Mouse (Mus musculus) ovary, postnatal 10 days (tissue): ENCODE data around the gene Cox5a.

Experiments used
- DNase-seq: peaks from one replicate; pipeline ENCODE4 v3.0.0; 2022; ENCODE audit warnings: low spot score

Gene Cox5a

DNA sequence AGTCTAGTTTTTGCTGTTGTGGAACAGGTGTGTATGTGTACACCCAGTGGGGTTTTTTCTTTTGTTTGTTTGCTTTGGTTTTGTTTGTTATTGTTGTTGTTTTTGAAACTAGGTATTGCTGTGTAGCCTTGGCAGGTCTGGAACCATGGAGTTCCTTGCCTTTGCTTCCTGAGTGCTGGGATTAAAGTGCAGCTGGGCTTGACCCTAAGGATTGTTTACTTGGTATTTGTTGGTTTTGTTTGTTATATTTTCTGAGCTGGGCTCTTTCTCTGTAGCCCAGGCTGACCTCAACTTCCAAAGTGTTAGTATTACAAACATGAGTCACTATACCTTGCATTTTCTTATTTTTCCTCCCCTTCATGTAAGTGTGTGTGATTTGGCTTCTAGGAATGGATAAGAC lies 5.4 kb downstream of the Cox5a start:
- DNase-seq = no peak

DNA sequence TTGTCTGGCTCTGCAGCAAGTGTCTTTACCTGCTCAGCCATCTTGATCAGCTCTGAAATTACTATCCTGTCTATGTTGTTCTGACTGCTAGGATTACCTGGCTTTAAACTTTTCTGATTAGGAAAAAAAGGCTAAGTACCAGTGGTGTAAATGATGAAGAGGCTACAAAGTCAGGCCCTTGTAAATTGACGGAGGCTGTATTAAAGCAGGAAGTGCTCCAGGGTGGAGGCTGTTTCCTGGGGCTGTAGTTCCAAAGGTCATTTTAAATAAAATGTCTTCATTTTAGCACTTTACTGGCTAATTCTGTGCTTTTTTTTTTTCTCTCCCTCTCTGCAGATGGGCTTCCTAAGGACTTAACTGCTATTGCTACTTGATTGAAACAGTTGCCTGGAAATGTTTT lies 10.9 kb downstream of the Cox5a start:
- DNase-seq = no peak

DNA sequence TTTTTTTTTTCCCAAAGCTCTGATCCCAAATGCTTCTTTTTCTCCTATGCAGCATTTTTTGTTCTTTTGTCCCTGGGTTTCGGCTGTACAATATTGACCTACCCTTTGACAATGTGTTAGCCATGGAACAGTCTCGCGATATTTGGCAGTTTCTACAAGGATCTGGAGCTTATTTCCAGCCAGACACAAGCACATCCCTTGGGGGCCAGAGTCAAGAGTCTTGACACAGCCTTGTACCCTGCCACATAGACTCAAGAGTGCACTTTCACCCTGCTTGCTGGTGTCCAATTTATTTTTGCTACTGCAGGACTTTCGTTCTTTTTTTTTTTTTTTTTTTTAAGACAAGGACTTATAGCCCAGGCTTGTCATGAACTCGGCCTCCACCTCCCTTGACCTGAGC lies 15.3 kb downstream of the Cox5a start:
- no peak for DNase-seq

DNA sequence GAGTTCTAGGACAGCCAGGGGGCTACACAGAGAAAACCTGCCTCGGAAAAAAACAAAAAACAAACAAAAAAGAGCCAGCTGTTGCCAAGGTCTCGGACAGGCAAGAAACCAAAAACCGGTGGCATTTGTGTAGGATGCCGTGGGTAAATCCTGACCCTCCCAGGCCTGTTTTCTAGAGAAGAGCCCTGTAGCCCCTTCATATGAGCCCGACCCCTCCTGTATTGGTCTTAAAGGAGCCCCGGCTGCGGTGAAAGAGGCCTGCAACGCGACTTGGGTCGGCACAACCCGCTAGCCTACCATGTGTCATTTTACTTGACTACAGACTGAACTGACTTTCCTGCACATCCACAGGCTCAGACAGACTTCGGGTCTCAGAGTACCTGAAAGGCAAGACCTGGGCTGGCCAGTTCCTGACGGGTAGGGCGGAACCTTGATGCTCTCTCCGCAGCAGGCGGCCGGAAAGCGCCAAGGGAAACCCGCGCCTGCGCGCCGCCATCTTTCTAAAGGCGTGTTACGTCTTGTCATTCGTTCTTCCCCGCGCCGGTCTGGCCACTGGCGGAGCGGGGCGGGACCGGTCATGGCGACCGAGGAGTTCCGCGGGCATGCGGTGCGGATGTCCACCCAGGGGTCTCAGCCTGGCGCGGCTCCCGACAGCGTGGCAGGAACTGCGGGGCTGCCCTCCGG lies 16.1 kb downstream of the Cox5a start, which contains the start of gene Fam219b:
Gene Fam219b (plus strand): TSS at position 485 of the 684 bp plus-strand sequence.
- peak; percentile 75 for DNase-seq

DNA sequence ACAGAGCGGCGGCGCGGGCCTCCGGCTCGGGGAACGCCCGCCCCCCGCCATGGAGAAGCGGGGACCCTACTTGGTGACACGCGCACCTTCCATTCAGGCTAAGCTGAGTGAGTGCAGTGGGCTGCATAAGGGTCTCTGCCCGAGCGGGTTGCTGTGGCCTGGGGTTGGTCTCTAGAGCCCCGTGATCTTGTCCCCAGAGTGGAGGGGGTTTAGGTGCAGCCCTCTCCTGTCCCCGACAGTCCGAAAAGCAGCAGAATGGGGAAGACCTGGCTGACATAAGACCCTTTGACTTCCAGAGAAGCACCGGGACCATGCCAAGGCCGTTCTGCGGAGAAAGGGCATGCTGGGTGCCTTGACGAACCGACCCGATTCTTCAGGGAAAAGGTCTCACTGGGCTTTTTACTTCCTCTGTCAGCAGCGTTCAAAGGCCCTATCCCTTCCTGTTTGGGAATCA lies 16.7 kb downstream of the Cox5a start:
- DNase-seq = no peak

DNA sequence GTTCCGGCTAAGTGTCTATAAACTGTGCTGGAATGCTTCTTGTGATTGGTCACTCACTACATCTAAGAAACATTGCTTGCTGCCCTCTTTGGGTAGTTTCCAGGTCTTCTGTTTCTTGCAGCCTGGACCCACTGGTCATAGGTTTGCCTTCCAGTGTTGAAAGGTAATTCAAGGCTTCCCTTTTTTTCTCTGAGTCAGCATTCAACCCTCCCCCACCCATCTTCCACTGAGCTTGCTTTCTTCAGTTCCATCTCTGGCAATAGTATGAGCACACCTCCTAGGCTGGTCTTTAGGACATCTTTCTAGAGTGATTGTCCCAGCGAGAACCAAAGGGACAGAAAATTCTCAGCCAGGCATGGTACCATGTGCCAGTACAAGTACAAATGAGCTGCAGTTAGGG lies 18.5 kb downstream of the Cox5a start:
- no peak for DNase-seq

DNA sequence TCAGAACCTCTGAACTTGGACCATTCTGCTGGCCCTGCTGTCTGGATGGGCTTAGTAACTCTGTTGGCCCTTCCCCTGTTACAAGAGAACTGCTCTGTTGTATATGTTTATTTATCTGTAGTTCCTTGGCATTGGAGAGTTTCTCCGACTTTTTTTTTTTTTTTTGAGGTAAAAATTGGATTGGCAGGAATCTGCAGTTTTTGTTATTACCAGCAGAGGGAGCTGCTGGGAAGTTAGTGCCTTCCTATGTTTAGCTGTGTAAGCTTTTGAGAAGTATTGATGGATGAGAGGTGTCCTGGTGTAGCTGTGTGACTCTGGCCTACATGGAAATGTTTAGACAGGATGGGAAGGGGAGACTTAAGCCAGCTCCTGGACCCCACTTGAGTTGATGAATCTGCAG lies 20.2 kb downstream of the Cox5a start:
- no peak for DNase-seq

DNA sequence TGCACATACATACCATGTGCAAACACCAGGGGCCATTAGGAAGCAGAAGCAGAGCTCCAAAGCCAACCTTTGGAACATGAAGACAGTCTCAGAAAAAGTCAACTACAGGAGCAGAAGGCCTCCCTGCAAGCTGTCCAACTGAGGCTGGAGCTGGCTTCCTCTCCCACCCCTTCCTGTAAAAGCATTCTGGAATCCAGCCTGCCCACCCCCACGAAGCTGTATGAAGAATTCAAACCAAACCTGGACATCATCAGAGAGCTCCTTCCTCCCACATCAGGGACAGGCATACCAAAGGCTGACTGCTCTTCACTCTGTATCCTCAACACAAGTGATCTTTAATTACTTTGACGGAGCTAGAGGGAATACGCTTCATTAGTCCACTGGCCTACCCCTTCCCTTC lies 22.9 kb downstream of the Cox5a start:
- DNase-seq = no peak

DNA sequence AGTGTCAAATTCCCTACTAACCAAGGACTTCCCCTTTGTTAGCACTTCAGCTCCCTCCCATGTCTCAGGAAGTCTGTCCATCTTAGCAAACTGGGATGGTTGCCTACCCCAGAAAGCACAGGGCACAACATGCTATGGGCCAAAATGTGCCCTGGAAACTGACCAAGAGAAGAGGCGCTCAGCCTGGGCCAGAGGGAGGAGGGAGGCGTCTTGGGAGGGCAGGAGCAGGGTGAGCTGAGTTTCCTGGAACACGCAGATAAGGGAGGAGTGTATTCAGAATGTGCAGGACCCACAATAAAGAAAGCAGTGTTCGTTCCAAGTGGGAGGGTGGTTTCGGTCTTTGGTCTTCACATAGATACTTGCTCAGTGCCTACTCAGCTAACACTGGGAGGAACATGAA lies 26.2 kb downstream of the Cox5a start:
- no peak for DNase-seq

DNA sequence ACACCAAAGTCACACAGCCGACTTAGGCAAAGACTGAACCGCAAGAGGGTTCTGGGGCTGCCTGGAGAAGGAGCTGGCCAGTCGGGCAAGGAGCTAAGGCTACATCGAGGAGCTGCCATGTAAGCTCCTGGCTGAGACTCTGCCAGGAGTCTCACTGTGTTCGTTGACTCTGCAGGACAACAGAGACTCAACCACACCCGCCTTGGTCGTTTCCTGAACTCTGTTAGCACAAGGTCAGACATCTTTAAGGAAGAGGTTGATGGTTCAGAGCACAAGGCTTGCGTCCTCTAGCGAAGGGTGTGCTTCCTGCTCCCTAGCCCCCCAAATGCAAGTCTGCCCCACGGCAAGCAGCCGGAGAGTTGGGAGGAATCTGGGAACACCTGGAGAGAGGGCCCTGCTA lies 26.8 kb downstream of the Cox5a start:
- no peak for DNase-seq

DNA sequence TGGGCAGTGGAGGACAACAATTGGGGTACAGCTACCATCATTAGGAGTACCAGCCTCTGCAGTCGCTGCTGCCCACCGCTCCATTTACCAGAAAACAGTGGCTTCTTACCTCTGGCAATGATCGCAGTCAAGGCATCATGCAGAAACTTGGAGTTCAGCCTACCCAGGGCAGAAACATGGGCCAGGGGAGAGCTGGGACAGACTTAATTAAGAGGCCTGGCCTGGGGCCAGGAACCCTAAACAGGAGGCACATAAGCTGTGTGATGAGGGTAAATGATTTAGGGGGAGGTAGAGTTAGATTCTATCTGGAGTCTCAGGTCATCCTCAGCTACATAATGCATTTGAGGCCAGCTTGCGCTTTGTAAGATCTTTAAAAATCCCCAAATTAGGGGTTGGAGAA lies 28.1 kb downstream of the Cox5a start:
- DNase-seq = no peak

DNA sequence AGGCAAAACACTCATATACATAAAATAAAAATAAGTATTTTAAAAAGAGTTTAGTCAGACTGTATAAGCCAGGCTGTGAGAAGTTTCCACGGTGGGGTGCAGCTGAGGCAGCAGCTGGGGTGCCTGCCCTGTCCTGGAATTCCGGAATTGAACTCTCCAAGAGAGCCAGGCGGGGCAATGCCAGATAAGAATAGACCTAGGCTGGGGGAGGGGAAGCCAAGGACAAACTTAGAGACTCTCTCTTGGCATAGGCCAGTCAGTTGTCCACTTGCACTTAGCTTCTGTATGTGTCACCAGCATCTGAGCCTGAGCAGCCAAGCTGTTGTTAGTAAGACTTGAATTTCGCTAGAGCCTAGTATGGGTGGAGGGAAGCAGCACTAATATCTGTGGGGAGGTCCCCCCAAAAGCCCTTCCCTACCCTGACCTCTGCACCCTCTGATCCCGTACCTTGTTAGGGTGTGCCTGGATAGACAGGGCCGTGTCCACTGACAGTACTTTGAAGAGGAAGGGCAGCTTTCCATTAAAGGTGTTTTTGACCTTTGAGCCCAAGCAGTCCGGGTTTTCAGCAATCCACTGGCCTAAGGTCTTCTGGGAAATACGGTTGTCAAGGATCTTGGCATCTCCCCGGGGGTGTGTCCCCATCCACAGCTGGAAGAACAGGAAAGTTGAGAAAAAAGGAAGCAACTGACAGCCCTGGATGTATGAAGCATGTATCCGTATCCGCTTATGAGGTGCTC lies 29.2 kb downstream of the Cox5a start:
- DNase-seq = no peak

DNA sequence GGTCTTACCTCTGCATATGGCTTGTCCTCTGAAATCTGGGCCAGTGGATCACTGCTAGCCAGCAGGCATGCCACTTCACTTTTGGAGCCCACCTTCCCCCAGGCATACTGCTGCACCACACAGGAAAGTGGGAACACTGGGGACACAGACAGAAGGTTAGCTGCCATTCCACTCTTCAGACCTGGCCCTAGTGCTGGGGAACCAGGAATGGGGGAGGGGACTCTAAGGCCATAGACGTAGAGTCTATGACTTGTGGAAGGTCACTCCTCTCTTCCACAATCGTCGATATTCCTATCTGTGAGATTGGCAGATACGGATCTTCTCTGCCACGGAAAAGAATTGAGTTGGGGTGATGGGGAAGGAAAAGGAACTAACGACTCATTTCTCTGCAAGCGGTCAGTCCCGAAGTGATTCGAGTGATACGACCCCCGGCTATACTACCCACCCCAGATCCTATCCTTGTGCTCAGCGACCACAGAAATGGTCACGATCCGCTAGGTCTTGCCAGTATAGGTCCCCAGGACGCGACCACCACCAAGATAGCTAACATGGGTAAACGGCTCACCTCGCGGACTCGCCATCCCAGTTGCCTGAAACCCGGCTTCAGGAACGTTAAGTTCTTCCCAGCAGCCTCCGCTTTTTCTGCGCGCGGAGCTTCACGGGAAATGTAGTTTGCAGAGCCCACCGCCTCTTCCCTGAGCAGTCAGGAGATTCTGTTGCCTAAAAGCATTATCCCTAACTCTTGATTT lies 31.2 kb downstream of the Cox5a start, which contains the start of gene Mpi:
Gene Mpi (minus strand): TSS at position 625 of the 749 bp plus-strand sequence.
- DNase-seq = peak; percentile 40

DNA sequence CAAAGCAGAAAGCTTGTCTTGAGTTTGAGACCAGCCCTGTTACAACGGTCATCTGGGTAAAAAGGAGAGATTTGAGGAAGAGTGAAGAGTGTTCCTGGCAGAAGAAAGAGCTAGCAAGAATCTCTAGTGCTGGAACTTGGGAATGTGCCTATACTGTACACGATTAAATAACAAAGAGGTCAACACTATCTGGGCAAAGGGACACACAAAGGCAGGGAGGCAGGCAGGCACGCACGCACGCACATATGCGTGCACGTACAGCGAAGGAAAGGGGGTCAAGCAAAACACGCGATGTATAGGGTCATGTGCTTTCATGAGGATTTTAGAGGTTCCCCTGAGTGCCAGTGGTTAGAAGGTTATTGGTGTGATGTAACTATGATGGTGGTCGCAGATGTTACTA lies 32.0 kb downstream of the Cox5a start:
- DNase-seq = no peak

DNA sequence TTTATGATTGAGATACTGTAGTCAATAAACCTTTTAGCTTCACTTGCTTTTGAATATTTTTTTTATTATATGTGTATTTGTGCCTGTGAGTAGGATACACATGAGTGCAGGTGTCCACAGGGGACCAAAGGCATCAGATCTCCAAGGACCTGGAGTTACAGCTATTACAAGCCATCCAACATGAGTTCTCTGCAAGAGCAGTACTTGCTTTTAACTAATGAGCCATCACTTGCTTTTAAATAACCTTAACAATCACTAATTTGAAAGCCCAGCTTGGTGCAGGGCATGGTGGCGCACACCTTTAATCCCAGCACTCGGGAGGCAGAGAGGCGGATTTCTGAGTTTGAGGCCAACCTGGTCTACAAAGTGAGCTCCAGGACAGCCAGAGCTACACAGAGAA lies 33.7 kb downstream of the Cox5a start:
- no peak for DNase-seq

DNA sequence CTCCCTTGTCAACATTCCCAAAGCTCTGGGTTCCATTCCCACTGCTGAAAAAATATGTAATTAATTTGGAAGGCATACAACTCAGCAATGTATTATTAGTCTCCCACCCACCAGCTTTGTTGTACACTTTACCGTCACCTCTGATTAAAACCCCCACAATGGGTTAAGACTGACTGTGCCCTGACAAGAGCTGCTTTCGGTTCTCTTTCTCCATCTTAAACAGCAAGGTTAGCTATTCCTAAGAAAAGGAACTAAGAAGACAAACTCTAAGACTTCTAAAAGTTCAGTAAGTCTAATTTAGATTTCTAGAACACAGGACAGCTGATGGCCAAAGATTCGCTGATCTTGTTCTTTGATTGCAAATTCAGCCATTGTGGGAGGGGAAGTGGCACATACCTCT lies 36.1 kb downstream of the Cox5a start:
- DNase-seq = no peak

DNA sequence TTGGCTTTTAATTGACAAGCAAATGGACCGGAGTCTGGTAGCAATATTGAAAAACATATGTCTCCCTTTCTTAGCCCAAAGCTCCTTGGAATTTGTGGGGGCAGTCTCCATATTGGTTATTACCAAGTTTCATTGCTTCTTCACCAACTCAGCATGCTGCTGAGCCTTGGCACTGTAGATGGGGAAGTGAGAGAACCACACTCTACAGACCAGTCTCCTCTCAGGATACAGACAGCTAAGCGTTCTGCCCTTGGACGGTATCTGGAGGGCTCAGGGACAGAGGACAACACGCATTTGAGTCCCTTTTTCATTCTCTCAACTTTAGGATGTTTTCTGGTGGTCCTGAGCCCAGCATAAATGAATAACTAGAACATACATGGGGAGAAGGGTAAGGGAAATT lies 37.6 kb downstream of the Cox5a start:
- DNase-seq = no peak

DNA sequence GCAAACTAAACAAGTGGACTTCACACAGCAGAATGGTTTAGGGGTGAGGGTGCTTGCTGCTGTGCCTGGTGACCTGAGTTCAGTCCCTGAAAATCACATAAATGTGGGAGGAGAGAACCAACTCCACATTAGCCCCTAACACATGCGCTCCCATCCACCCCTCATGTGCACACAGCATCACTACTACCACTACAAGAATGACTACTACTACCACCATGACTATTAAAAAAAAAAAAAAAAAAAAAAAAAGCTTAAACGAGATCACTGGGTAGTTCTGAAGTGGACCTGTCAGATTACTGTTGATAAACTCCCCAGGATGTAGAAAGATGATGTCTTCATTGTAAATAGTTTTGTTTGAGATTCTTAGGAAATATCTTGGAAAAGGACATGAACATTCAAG lies 38.5 kb downstream of the Cox5a start:
- no peak for DNase-seq

DNA sequence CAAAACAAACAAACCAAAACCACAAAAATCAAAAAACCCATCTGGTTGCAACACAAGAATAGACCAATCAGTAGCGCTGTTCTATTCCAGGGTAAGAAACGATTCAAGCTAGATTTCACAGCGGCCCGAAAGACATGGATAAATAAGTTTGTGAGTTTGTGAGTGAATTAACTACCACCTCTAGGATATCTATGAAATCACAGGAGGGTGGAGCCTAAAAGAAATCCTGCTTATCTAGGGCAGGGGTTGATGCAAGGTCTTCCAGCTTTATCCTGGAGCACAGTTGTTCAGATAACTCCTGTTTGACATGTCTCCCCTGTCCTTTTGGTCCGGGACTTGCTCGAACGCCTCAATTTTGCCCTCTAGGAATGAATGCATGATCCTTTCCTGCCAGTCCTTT lies 39.2 kb downstream of the Cox5a start:
- DNase-seq = no peak

DNA sequence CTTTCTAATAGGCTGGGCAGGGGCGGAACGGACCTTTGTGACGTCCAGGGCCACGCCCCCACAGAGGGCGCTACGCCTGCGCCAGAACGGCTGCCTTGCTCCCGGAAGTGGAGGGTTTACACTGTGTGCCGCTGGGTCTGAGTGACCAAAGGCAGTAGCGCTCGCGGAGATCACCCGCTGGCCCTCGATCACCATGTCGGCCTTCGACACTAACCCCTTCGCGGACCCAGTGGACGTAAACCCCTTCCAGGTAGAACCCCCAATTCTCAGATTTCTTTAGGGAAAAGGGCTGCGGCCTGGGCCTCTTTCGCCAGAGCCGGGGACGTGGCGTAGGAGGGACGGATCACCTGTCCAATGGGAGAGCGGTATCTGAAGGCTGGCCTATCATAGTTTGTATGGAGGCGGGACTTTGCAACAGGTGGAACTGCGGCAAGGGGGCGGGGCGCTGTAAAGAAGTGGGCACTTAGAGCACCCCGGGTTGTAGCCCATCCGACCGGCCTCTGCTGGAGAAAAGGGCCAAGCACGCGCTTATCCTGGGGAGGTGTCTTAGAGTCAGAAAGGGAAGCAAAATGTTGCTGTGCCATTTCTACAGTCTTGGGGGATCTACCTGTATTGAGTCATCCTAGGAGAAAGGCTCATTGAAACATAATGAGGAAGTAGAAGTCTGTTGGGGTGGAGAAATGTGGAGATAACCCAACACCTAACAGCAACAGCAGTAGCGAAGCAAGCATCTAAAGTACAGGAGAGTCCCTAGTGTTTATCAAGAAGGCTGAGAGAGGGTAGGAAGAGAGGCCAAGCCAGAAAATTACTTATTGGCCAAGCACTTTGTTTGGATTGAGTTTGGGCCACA lies 40.0 kb downstream of the Cox5a start, which contains the start of gene Scamp2:
Gene Scamp2 (plus strand): TSS at position 83 of the 850 bp plus-strand sequence.
- peak; percentile 85 for DNase-seq

DNA sequence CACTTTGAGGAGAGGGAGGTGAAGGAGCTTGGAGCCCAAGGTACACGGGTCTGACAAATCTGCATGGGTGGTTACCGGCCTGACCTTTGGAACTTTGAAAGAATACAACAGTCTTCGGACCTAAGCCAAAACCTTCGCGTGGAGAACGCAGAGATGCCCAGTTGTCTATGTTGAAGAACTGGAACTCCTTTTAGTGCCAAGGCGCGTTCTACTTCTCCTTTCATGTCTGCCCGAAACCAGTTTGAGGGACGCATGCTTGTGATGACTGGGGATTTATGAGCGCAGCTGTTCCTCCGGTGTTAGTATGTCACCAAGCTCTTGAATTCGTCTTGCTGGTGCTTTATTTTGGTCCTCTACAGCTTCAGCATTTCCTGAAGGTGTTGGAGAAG lies 40.6 kb downstream of the Cox5a start:
- no peak for DNase-seq

DNA sequence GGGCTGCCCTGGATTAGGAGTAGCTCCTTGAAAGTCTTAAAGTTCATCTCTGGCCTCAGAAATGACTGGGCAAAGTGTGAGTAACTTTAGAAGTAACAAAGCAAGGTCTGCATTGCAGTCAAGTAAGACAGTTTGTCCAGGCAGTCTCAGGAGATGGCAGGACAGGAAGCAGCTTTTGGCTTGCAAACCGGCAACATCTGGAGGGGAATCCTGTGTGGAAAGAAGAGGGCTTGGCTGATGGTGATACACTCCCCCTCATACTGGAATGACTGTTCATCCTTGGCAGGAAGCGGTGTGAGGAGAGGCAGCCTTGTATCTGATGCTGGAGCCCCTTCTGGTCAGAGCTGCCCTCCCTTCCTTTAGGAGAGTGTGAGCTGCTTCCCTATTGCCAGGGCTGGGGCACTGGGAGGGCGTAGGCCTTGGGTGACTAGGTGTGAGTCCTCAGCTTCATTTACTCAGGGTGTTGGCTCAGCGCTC lies 41.9 kb downstream of the Cox5a start:
- no peak for DNase-seq
